Mouse (Mus musculus) kidney, adult 2 months (tissue): ENCODE data around the gene Mast4.

ENCODE experiments used
- CTCF ChIP-seq: fragments of 200-500 bp; conservative IDR thresholded peaks from 2 replicates; pipeline ENCODE4 v1.5.1; 2011; ENCODE audit warnings: low read depth, mild to moderate bottlenecking, control low read depth, low read length, moderate library complexity, mixed read lengths; ENCODE audit not compliant: insufficient read depth, insufficient read length
- POLR2A ChIP-seq: fragments of 200-500 bp; IDR thresholded peaks from one replicate; pipeline ENCODE4 v1.6.1; 2011; ENCODE audit warnings: low read depth, low read length, control low read depth

DNA sequence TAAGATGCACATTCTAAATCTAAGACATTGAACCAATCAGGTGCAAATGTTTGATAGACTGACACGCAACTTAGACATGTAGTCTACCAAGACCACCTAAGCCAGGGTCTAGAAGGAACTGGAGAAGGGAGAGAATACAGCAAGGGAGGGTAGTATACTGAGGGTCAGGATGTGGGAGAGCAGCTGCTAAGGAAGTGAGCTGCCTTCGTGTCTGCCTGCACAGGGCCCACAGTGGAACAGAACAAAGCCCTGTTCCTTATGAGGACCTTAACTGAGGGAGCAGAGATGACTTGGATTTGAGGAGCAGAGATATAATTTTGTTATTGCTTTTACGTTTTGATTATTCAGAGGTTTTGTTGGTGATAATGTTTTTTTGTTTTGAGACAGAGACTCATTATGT lies 138.4 kb downstream of the Mast4 start:
- TF ChIP-seq CTCF (no peak), POLR2A (no peak)
